Mouse (Mus musculus): ENCODE data around the gene C1qtnf1. TPM values are rescaled to one million over a fixed set of nuclear protein-coding genes. Genes with fewer than 3 reads are reported as not detected.

The C1qtnf1 gene
- polyA plus RNA-seq, 1 experiment from 2014 or later = 4.4 TPM

DNA sequence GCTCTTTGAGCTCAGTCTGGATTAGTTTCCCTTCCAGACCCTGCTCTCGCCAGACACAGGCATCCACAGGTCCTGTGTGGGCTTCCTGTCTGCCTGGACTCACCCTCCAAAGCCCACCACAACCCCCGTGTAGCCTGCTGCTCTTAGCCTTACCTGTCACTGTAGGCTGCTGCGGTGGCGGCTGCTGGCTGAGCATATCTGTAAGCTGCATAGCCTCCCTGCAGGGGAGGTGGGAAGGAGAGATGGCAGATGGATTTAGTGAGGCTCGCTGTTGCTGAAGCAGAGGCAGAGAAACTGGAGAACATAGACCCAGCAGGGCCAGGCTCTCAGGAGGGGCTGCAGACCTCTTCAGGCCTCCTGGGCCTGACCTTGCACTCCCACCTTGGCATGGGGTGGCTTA is 67.1 kb downstream of the C1qtnf1 start:
- Histone ChIP-seq H3K4me2 (ENCODE audit: low read length) (no peak overlapping the region), H3K27me3 (replicated peaks; ENCODE audit: control insufficient read depth, insufficient read depth, low read length) (no peaks in the 10 kb centered on the region), H3K36me3 (ENCODE audit: control insufficient read depth, insufficient read depth, low read length) (no peaks in the 10 kb centered on the region), H3K27ac (ENCODE audit: low read depth, low read length) (no peak overlapping the region), H3K4me1 (ENCODE audit: control insufficient read depth, insufficient read depth, low read depth, low read length) (peaks cover 8% of the 10 kb centered on the region), H3K9ac (ENCODE audit: low read depth, low read length) (no peak overlapping the region), H3K4me3 (ENCODE audit: low read length) (no peak overlapping the region), H3K9me3 (ENCODE audit: control insufficient read depth, low read length) (no peaks in the 10 kb centered on the region)
- ATAC-seq = no peak
- 52% methylated on average over 5 of the region's 5 CpGs for WGBS

DNA sequence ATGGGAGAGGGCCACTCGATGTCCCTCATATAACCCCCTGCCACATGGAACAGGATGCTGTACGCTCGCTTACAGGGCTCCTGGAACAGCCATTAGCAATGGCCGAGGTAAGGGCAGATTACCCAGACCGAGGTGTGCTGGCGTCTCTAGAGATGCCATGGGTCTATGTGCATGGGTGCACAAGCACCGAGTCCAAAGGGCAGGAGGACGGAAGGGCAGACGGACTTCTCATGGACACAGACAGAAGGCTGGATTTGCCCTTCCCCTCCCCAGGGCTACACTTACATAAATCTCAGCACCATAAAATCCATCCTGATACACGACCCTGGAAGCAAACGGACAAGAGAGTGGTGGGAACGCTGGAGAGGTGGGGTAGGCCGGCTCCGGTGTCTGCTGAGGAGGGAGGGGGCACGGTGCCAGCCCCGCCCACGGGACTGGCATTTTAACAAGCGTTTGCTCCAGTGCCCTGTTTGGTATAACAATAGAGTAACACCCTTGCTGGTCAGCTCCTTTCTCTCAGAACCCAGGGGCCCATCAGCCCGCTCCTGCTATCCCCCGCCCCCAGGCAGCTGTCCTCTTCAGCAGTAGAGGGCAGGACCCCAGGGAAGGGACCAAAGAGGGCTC is 68.2 kb downstream of the C1qtnf1 start:
- no peaks in the 10 kb centered on the region for H3K27me3 ChIP-seq (replicated peaks; ENCODE audit: control insufficient read depth, insufficient read depth, low read length)
- H3K27ac ChIP-seq (ENCODE audit: low read depth, low read length) = no peak overlapping the region
- no peak overlapping the region for H3K4me2 ChIP-seq (ENCODE audit: low read length)
- no peak for ATAC-seq
- no peaks in the 10 kb centered on the region for H3K36me3 ChIP-seq (ENCODE audit: control insufficient read depth, insufficient read depth, low read length)
- 46% methylated on average over 20 of the region's 20 CpGs for WGBS
- no peaks in the 10 kb centered on the region for H3K4me1 ChIP-seq (ENCODE audit: control insufficient read depth, insufficient read depth, low read depth, low read length)
- no peak overlapping the region for H3K9ac ChIP-seq (ENCODE audit: low read depth, low read length)
- H3K9me3 ChIP-seq (ENCODE audit: control insufficient read depth, low read length) = no peaks in the 10 kb centered on the region
- H3K4me3 ChIP-seq (ENCODE audit: low read length) = no peak overlapping the region

Other genes with a start within 250 kb of the C1qtnf1 start
- 19.7 and 23.3 TPM in 2 replicates for gene Cyth1, start 179.6 kb upstream of the C1qtnf1 start, polyA plus RNA-seq (2015; fragmentation: Nextera tagmentation; extraction: Ambion mirVana)
- gene Usp36, start 138.0 kb upstream of the C1qtnf1 start, polyA plus RNA-seq (2015; fragmentation: Nextera tagmentation; extraction: Ambion mirVana) = 15.2 and 18.9 TPM in 2 replicates
- 0.15 and 0.17 TPM in 2 replicates for gene Cep295nl, start 85.7 kb upstream of the C1qtnf1 start, polyA plus RNA-seq (2015; fragmentation: Nextera tagmentation; extraction: Ambion mirVana)
- gene Timp2, start 72.5 kb upstream of the C1qtnf1 start, polyA plus RNA-seq (2015; fragmentation: Nextera tagmentation; extraction: Ambion mirVana) = 95.2 and 97.8 TPM in 2 replicates
- 7.1 and 8.1 TPM in 2 replicates for gene Lgals3bp, start 26.1 kb upstream of the C1qtnf1 start, polyA plus RNA-seq (2015; fragmentation: Nextera tagmentation; extraction: Ambion mirVana)
- 25.7 and 29.1 TPM in 2 replicates for gene Cant1, start 9.1 kb upstream of the C1qtnf1 start, polyA plus RNA-seq (2015; fragmentation: Nextera tagmentation; extraction: Ambion mirVana)
- gene Engase, start 48.6 kb downstream of the C1qtnf1 start, polyA plus RNA-seq (2015; fragmentation: Nextera tagmentation; extraction: Ambion mirVana) = 6.5 and 8.7 TPM in 2 replicates

Data from hindbrain, embryonic 16.5 days (tissue).